In the genomic region with DNA sequence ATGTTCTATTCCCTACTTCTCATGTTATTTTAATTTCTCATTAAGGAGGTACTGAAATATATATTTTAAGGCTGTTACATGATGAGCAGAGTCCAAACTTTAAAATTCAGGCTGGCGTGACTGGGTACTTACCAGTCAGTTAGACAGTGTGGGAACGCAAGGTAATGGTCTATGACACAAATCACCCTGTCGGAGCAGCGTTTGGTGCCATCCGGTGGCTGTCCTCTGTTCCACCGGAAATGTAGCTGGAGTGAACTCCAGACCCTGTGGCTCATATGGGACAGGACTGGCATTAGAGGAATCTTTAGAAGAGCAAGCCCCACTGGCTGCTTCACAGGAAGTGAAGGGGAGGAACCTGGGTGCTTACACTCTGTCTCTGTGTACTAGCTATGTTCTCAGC, we compare ENCODE assay signal across 8 mouse cellular contexts.
DNase-seq lines count a peak whose midpoint lies in the region; ATAC-seq and TF ChIP-seq lines count a peak whose summit lies in the region.
"Had no signal": no experiment of that assay in that cellular context is flagged by ENCODE, and none has a peak within 500 bp of the region (broad histone marks: within the 10 kb centered on the region; RNA-seq: fewer than 3 reads in every experiment).

No protein-coding gene starts in this region.

- no peak overlapping the region for H3K27ac ChIP-seq in forebrain, embryonic 16.5 days (ENCODE audit: low read length)
- H3K27ac ChIP-seq: neural tube, embryonic 13.5 days had no signal

- DNase-seq in kidney, postnatal 10 days, result peak; percentile 34
- no peak for DNase-seq in kidney, adult 8-10 months
- peak; percentile 65 for DNase-seq in brain, embryonic 14.5 days (ENCODE audit: low read depth)
- DNase-seq in lung, postnatal 10 days, result peak; percentile 38
- DNase-seq in spleen, postnatal 14 days (ENCODE audit: low spot score in 2 of 2), result no peak
- no peak for DNase-seq in gastrocnemius, postnatal 4 days (ENCODE audit: low spot score in 2 of 2)

- H3K36me3 ChIP-seq in forebrain, embryonic 16.5 days (ENCODE audit: control insufficient read depth, insufficient read depth), result no peaks in the 10 kb centered on the region
- H3K36me3 ChIP-seq: neural tube, embryonic 13.5 days had no signal

- no peaks in the 10 kb centered on the region for H3K4me1 ChIP-seq in forebrain, embryonic 16.5 days (replicated peaks; ENCODE audit: control insufficient read depth, insufficient read depth, low read length)

- H3K9ac ChIP-seq in forebrain, embryonic 16.5 days (replicated peaks; ENCODE audit: low read depth, low read length), result no peak overlapping the region
- H3K9ac ChIP-seq: neural tube, embryonic 13.5 days had no signal

- H3K27me3 ChIP-seq in forebrain, embryonic 16.5 days (replicated peaks; ENCODE audit: control insufficient read depth, insufficient read depth, low read length), result no peaks in the 10 kb centered on the region
- H3K27me3 ChIP-seq: neural tube, embryonic 13.5 days had no signal

- H3K4me3 ChIP-seq in forebrain, embryonic 16.5 days (replicated peaks; ENCODE audit: low read length), result no peak overlapping the region
- H3K4me3 ChIP-seq: neural tube, embryonic 13.5 days had no signal

- 55% methylated on average over 6 of the region's 6 CpGs for WGBS in forebrain, embryonic 16.5 days

- no peak for TF ChIP-seq POLR2A in brain, embryonic 14.5 days (IDR thresholded peaks at IDR 0.05; ENCODE audit: borderline replicate concordance, extremely low read depth, insufficient read depth, insufficient read length, poor library complexity, severe bottlenecking)

- H3K4me2 ChIP-seq in forebrain, embryonic 16.5 days (ENCODE audit: low read length), result no peak overlapping the region
- H3K4me2 ChIP-seq: neural tube, embryonic 13.5 days had no signal

- peak; percentile 50 for ATAC-seq in forebrain, embryonic 16.5 days

- H3K9me3 ChIP-seq in forebrain, embryonic 16.5 days (ENCODE audit: control insufficient read depth, low read length), result no peaks in the 10 kb centered on the region
- H3K9me3 ChIP-seq: neural tube, embryonic 13.5 days had no signal

- TF ChIP-seq CTCF in brain, embryonic 14.5 days (IDR thresholded peaks at IDR 0.05; ENCODE audit: borderline replicate concordance, extremely low read depth, insufficient read depth, insufficient read length), result peak; percentile 65

Comparison
In these comparisons a context has a peak if more than half of its experiments do, and no peak if none do; other contexts are left out.
1. DNase-seq: peak in kidney, postnatal 10 days (single experiment), brain, embryonic 14.5 days (single experiment) and lung, postnatal 10 days (single experiment); none in kidney, adult 8-10 months (0 of 2), spleen, postnatal 14 days (0 of 2) and gastrocnemius, postnatal 4 days (0 of 2).